Mouse (Mus musculus): ENCODE measurements around the gene Apex1.
"Not testable (repeated sequence)": the region's sequence is repeated elsewhere in the genome, so short reads cannot be mapped to it uniquely, and the experiment has no call there.

Gene Apex1

GRCm38 (mm10) chr14:50924281-50925064 lies at the start of gene Apex1, which contains the start of gene Osgep:
TSS of gene Apex1 (plus strand) at chr14:50924968.
TSS of gene Osgep (minus strand) at chr14:50924893.
- DNase-seq (ENCODE audit: low read depth, low spot score) = peak; percentile 99

- DNase-seq (ENCODE audit: low read depth, low spot score) = no peak
These were observed 49.6 kb upstream of the Apex1 start for GRCm38 (mm10) chr14:50875175-50875574.

DNA sequence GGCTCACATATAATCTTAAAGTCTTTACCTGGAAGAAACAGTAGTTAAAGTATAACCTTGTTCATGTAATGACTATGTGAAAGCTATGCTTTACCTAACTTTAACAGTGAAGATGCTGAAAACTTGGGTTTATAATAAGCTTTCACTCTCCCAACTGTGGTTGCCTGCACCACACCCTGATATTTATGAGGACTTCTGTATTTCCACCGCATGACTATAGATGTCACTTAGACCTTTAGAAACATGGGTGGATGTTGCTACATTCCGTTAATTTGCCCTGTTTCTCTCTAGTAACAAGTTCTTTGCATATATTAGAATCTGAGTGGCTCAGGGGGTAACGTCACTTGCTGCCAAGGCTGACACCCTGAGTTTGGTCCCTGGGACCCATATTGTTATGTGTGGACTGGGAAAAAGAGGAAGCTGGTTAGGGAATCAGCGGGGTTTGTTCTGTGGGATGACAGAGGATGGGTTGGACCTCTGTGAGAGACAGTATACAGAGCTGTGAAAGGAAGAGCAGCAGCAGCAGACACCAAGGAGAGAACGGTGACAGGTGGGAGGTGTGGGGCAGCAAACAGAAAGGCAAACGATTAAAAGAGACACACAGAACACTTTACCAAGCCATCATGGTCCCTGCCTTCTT lies 49.1 kb upstream of the Apex1 start:
- DNase-seq (ENCODE audit: low read depth, low spot score) = peak; percentile 31

DNA sequence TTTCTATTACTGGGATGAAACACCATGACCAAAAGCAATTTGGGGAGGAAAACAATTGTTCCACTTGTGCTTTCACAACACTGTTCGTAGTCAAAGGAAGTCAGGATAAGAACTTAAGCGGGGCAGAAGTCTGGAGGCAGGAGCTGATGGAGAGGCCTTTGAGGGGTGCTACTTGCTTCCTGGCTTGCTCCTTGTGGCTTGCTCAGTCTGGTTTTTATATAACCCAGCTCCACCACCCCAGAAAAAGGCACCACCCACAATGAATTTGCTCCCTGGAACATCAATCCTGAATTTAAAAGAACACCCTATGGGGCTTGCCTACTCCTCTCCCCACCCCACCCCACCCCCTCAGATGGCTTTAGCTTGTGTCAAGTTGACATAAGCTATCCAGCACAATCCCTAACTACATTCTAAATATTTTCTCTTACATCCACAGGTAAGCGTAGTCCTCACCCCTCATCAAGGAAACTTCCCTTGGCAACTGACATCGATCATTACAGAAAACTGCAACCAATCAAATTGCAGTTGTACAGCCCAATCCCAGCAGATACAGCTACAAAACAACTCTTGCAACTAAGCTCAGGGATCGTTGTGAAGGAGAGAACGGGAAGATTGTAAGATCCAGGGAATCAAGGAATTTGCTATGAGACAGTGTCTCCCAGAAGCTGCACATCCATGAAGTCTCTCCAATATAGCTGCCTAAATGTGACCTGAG lies 48.4 kb upstream of the Apex1 start:
- peak; percentile 72 for DNase-seq (ENCODE audit: low read depth, low spot score)

DNA sequence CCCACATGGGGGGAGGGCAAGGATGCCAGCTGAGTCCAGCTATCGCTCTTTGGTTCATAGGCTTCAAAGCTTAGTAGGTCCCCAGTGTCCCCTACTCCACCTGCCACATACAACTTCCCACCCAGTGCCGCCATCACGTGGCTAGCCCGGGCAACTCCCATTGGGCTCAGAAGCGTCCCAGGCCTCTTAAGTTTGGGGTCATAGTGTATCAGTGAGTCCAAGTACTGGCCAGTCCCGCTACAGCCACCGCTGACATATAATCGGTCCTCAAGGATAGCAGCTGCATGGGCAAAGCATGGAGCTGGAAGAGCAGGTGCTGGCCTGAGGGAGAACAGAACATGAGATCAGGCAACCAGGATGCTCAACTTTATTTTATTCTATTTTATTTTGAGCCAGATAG lies 33.1 kb upstream of the Apex1 start:
- DNase-seq (ENCODE audit: low read depth, low spot score) = no peak

DNA sequence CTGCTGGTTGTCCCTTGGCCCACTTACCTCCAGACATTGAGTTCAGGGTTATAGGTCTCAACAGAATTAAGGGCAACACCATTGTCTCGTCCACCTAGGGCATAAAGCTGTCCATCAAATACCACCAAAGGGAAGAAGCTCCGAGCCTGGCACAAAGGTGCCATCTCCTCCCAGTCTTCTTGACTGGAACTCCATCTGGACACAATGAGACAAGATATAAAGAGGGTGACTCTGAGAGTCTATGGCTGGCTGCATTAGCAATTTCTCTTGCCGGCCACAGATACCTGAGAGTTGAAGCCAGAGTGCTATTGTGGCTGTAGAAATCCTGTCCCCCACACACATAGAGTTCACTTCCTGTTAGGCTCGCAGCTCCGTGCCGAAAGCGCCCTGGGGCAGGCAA lies 32.7 kb upstream of the Apex1 start:
- DNase-seq (ENCODE audit: low read depth, low spot score) = no peak

- peak; percentile 11 for DNase-seq (ENCODE audit: low read depth, low spot score)
These were observed 32.0 kb upstream of the Apex1 start for GRCm38 (mm10) chr14:50892541-50893459.

DNA sequence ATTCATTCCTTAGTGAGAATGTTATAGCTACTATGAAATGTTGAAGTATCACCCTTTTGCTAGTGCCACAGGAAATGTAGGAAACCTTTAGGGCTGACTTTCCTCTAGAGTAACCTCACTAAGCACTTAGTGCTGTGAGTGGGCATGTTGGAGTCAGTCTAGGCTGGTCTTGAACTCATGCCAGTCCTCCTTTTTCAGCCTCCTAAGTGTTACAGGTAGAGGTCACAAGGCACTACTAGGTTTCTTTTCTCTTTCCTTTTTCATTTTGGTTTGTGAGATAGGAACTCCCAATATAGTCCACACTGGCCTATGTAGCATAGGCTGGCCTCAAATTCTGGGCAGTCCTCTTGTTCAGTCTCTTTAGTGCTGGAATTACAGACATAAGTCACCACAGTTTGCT lies 29.4 kb upstream of the Apex1 start:
- peak; percentile 29 for DNase-seq (ENCODE audit: low read depth, low spot score)

DNA sequence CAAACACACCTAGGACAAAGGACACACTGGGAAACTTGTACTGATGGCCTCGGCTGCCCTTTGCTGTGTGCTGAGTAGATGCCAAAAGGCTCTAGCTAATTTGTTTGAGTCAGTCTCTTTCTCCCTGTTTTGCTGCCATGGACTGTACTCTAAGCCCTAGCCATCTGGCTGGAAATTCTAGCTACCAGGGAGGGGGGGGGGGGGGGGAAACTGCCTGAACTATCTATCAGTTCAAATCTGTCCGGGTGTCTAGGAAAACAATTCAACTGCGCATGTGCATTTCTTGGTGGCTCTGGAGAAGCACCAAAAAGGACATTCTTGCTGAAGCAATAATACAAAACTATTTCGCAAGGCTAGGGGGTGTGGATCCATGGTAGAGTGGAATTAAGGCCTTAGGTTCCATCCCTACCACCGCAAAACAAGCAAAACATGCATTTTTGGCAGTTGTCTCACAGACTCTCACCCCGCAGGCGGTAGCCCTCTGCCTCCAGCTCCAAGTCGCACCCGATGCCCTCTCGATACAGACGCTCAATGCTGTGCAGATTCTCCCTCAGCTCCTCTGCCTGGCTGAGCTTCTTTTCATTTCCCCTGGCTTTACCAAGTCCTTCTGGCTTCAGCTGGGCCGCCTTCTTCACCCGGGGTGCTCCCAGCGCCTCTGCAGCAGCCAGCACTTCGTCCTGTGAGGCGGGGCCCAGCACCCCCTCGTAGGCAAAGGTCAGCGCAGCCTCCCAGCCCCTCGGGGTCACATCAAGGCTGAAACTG lies 28.6 kb upstream of the Apex1 start:
- DNase-seq (ENCODE audit: low read depth, low spot score) = peak; percentile 95

DNA sequence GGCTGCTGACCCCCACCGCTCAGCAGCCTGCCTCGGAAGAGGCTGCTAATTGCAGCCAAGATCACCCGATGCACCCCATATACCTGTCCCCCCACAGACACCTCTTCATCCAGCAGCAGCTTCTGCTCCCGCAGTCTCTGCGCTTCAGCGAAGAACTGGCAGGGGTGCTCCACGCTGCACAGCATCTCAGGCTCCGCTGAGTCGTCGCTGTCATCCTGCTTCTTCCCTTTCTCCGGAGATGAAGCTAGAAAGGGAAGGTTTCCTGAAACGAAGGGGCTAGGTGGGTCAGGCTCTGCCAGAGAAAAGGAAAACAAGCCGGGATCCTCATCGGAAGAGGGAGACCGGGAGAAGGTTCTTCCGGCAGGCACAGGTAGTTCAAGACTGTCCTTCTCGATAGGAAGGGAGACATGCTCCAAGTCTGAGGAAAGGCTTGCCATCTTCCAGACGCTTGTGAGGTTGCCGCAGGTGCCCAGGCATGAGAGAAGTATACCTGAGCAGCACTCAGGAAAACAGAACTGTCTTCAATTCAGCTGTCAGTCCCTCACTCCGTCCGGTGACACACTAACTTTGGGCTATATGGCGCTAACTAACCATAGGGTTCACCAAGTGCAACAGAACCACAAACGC lies 27.9 kb upstream of the Apex1 start:
- peak; percentile 78 for DNase-seq (ENCODE audit: low read depth, low spot score)

DNA sequence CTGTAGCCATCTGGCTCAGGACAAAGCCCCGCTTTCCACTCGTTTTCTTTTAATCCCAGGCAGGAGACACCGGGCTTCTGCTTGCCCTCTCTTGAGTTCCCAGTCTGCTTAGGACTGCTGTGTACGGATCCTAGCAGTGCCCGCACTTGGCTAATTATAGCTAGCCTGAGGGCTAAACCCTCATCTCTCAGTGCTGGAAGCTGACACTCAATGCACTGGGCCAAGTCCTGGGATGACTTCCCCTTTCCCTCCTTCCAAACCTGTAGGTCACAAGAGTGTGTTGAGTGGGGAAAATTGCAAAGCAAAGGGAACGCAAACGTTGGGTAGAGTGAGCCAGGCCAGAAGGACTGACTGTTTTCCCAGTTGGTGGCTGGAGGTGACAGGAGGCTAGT lies 27.4 kb upstream of the Apex1 start, which contains the start of gene Klhl33:
TSS of gene Klhl33 (minus strand) at position 134 of the 392 bp plus-strand sequence.
- peak; percentile 77 for DNase-seq (ENCODE audit: low read depth, low spot score)

GRCm38 (mm10) chr14:50897992-50898391 lies 26.8 kb upstream of the Apex1 start:
- DNase-seq (ENCODE audit: low read depth, low spot score) = not testable (repeated sequence)

GRCm38 (mm10) chr14:50903973-50904827 lies 20.6 kb upstream of the Apex1 start:
- peak; percentile 82 for DNase-seq (ENCODE audit: low read depth, low spot score)

DNA sequence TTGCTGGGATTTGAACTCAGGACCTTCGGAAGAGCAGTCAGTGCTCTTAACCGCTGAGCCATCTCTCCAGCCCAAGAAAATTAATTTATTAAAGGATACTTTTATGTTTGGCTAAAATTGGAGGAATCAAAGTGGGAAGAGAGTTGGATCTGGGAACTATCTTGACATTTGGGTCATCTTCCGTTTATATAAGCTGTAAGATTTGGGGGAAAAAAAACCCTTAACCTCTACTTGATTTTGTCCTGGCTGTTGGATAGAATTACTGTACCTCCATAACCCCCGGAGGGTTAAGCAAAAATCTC lies 20.0 kb upstream of the Apex1 start:
- DNase-seq (ENCODE audit: low read depth, low spot score) = no peak

DNA sequence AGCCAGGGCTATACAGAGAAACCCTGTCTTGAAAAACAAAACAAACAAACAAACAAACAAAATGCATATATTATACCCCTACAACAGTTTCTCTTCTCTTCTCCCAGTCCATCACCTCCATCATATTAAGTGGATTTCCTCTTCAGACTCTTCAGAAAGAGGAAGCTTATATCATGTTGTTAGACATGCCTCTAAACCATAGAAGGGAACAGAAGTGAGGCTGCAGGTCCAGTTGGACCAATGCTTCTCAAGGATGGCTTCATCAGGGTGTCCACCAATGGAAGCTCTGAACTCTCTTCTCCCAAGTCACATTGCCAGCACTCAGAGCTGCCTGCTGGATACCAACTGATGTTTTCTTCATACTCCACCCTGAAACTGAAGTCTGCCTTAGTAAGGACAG lies 19.4 kb upstream of the Apex1 start:
- DNase-seq (ENCODE audit: low read depth, low spot score) = not testable (repeated sequence)

DNA sequence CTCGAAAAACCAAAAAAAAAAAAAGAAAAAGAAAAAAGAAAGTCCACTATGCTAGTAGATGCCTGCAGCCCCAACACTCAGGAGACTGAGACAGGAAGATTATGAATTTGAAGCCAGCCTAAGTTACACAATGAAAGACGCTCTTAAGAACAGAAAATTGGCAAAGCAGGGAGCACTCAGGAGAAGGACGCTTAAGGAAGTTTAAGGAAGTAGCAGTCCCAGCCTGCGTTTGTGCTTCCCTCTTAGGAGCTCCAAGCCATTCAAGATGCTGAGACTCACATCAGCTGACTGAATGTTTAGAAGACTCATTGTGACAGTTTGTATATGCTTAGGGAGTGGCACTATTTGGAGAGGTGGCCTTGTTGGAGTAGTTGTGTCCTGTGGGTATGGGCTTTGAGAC lies 16.6 kb upstream of the Apex1 start:
- no peak for DNase-seq (ENCODE audit: low read depth, low spot score)

- no peak for DNase-seq (ENCODE audit: low read depth, low spot score)
These were observed 13.4 kb upstream of the Apex1 start for GRCm38 (mm10) chr14:50911356-50911755.

DNA sequence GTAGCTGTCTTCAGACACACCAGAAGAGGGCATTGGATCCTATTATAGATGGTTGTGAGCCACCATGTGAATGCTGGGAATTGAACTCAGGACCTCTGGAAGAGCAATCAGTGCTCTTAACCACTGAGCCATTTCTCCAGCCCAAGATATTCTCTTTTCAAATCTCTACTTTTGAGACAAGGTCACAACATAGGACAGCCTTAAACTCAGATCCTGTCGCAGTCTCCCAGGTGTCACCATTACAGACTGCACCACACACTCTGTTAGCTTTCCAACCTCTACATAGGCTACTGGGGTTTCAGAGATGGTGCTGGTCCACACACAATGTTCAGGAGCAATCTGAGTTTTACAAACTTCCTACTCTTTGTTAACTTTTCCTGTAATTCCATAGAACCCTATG lies 1.3 kb upstream of the Apex1 start:
- DNase-seq (ENCODE audit: low read depth, low spot score) = not testable (repeated sequence)
